Mouse (Mus musculus) stomach, postnatal 0 days (tissue): ENCODE data around the gene Pgpep1l. TPM values are rescaled to one million over a fixed set of nuclear protein-coding genes. Genes with fewer than 3 reads are reported as not detected.

Source experiments
- ATAC-seq: fragments of 200-750 bp; cut with Nextera tagmentation; 2 replicates; pipeline ENCODE4 v1.8.0; 2017; ENCODE audit not compliant: low FRiP score, low TSS enrichment
- DNase-seq: peaks from one replicate; pipeline ENCODE4 v3.0.0-alpha.2; 2016; ENCODE audit warnings: low spot score
- H3K27ac ChIP-seq: fragments of 300-500 bp; sonication (generic); replicated peaks from 2 replicates; pipeline ENCODE4 v1.5.1; 2014; ENCODE audit warnings: mild to moderate bottlenecking, control low read depth
- H3K27me3 ChIP-seq: fragments of 300-500 bp; sonication (generic); 2 replicates; pipeline ENCODE4 v1.6.1; 2014; ENCODE audit warnings: low read length; ENCODE audit not compliant: control insufficient read depth, insufficient read depth
- H3K36me3 ChIP-seq: fragments of 300-500 bp; sonication (generic); 2 replicates; pipeline ENCODE4 v1.6.1; 2014; ENCODE audit warnings: low read length, mixed read lengths; ENCODE audit not compliant: control insufficient read depth, insufficient read depth
- H3K4me1 ChIP-seq: fragments of 300-500 bp; sonication (generic); replicated peaks from 2 replicates; pipeline ENCODE4 v1.6.1; 2014; ENCODE audit warnings: antibody characterized with exemption; ENCODE audit not compliant: control insufficient read depth, insufficient read depth
- H3K4me2 ChIP-seq: fragments of 300-500 bp; sonication (generic); replicated peaks from 2 replicates; pipeline ENCODE4 v1.6.1; 2014; ENCODE audit warnings: low read depth, mild to moderate bottlenecking, control low read depth, moderate library complexity
- H3K4me3 ChIP-seq: fragments of 300-500 bp; sonication (generic); 2 replicates; pipeline ENCODE4 v1.5.1; 2014; ENCODE audit warnings: low read depth, low read length, control low read depth
- H3K9ac ChIP-seq: fragments of 300-500 bp; sonication (generic); 2 replicates; pipeline ENCODE4 v1.6.1; 2014; ENCODE audit warnings: mild to moderate bottlenecking, low read length, control low read depth, mixed read lengths
- H3K9me3 ChIP-seq: fragments of 300-500 bp; sonication (generic); 2 replicates; pipeline ENCODE4 v1.6.1; 2016; ENCODE audit warnings: low read length; ENCODE audit not compliant: control insufficient read depth
- CTCF ChIP-seq: IDR thresholded peaks from 2 replicates; pipeline ENCODE4 v1.5.1; 2016; ENCODE audit warnings: antibody characterized with exemption, low read depth, mild to moderate bottlenecking, moderate library complexity
- EP300 ChIP-seq: optimal IDR thresholded peaks from 2 replicates; pipeline ENCODE3; 2016; ENCODE audit warnings: antibody characterized with exemption
- WGBS: fragments of 180-500 bp; shearing (Covaris S2); extraction: QIAGEN DNeasy Blood & Tissue Kit; methylation state at CpG from one replicate; pipeline ENCODE4 v1.1.7; 2014; 5-methylcytosine and 5-hydroxymethylcytosine counted together
- polyA plus RNA-seq: library from polyadenylated mRNA; unstranded; fragments of >200 nt; fragmentation: Nextera tagmentation; extraction: Ambion mirVana; gene quantifications from 2 replicates; pipeline ENCODE4 v1.2.1, GENCODE M21; 2015

Pgpep1l gene
- polyA plus RNA-seq, 1 experiment from 2014 or later, result not detected

GRCm38 (mm10) chr7:68305781-68306575 is 41.9 kb upstream of the Pgpep1l start:
- WGBS, result 63% methylated on average over 11 of the region's 11 CpGs
- no peak for ATAC-seq

GRCm38 (mm10) chr7:68303685-68304084 is 39.7 kb upstream of the Pgpep1l start:
- no peak overlapping the region for H3K4me2 ChIP-seq
- WGBS, result 43% methylated on average over 6 of the region's 6 CpGs
- DNase-seq (no peak), ATAC-seq (no peak)
- no peak overlapping the region for H3K9ac ChIP-seq
- H3K4me3 ChIP-seq, result no peak overlapping the region
- H3K36me3 ChIP-seq, result no peaks in the 10 kb centered on the region
- H3K27ac ChIP-seq, result no peak overlapping the region
- no peak for TF ChIP-seq CTCF
- TF ChIP-seq EP300, result no peak
- H3K4me1 ChIP-seq, result no peaks in the 10 kb centered on the region
- no peaks in the 10 kb centered on the region for H3K9me3 ChIP-seq
- H3K27me3 ChIP-seq, result no peaks in the 10 kb centered on the region

More at GRCm38 (mm10) chr7:68305781-68306575, 41.9 kb upstream of the Pgpep1l start:
- Histone ChIP-seq H3K4me2 (no peak overlapping the region), H3K36me3 (no peaks in the 10 kb centered on the region), H3K9ac (no peak overlapping the region), H3K4me3 (no peak overlapping the region), H3K27ac (no peak overlapping the region), H3K9me3 (no peaks in the 10 kb centered on the region), H3K27me3 (no peaks in the 10 kb centered on the region), H3K4me1 (no peaks in the 10 kb centered on the region)
- no peak for TF ChIP-seq EP300
- no peak for TF ChIP-seq CTCF
- no peak for DNase-seq

- H3K4me1 ChIP-seq, result no peaks in the 10 kb centered on the region
- peak overlapping the region; percentile 59 for H3K4me2 ChIP-seq
- ATAC-seq (peak; percentile 83; the same call in 1 of the 2 replicates), DNase-seq (peak; percentile 66)
- H3K9ac ChIP-seq, result no peak overlapping the region
- TF ChIP-seq CTCF (peak; percentile 97), EP300 (no peak)
- no peaks in the 10 kb centered on the region for H3K9me3 ChIP-seq
- no peaks in the 10 kb centered on the region for H3K27me3 ChIP-seq
- H3K27ac ChIP-seq, result no peak overlapping the region
- 21% methylated on average over 18 of the region's 18 CpGs for WGBS
- no peaks in the 10 kb centered on the region for H3K36me3 ChIP-seq
- peak overlapping the region; percentile 29 for H3K4me3 ChIP-seq
Observed at GRCm38 (mm10) chr7:68302586-68303433, 38.8 kb upstream of the Pgpep1l start.

- 68% methylated on average over 7 of the region's 7 CpGs for WGBS
- Histone ChIP-seq H3K4me1 (no peaks in the 10 kb centered on the region), H3K4me3 (no peak overlapping the region), H3K9me3 (no peaks in the 10 kb centered on the region), H3K36me3 (no peaks in the 10 kb centered on the region), H3K27me3 (no peaks in the 10 kb centered on the region), H3K9ac (no peak overlapping the region), H3K27ac (no peak overlapping the region), H3K4me2 (no peak overlapping the region)
- ATAC-seq (no peak), DNase-seq (no peak)
- no peak for TF ChIP-seq CTCF
- no peak for TF ChIP-seq EP300
Observed at GRCm38 (mm10) chr7:68301160-68301559, 37.1 kb upstream of the Pgpep1l start.

GRCm38 (mm10) chr7:68298381-68299076 is 34.5 kb upstream of the Pgpep1l start:
- Histone ChIP-seq H3K4me2 (no peak overlapping the region), H3K9me3 (no peaks in the 10 kb centered on the region), H3K4me3 (no peak overlapping the region), H3K27me3 (no peaks in the 10 kb centered on the region), H3K4me1 (no peaks in the 10 kb centered on the region; the same call in 1 of the 2 replicates), H3K36me3 (no peaks in the 10 kb centered on the region), H3K9ac (no peak overlapping the region), H3K27ac (no peak overlapping the region)
- no peak for TF ChIP-seq CTCF
- TF ChIP-seq EP300, result no peak
- WGBS, result 78% methylated on average over 13 of the region's 13 CpGs
- no peak for ATAC-seq
- no peak for DNase-seq
